Mouse (Mus musculus) liver, adult 2 months (tissue): ENCODE measurements around the gene Gm20388.

Experiments
- CTCF ChIP-seq: fragments of 200-500 bp; IDR thresholded peaks from 2 replicates; pipeline ENCODE4 v1.5.1; 2011; ENCODE audit warnings: low read depth, low read length, control low read depth
- POLR2A ChIP-seq: fragments of 200-500 bp; IDR thresholded peaks from 2 replicates; pipeline ENCODE4 v1.6.1; 2011; ENCODE audit warnings: low read length, control low read depth; ENCODE audit not compliant: insufficient read depth; ENCODE audit errors: extremely low read depth

DNA sequence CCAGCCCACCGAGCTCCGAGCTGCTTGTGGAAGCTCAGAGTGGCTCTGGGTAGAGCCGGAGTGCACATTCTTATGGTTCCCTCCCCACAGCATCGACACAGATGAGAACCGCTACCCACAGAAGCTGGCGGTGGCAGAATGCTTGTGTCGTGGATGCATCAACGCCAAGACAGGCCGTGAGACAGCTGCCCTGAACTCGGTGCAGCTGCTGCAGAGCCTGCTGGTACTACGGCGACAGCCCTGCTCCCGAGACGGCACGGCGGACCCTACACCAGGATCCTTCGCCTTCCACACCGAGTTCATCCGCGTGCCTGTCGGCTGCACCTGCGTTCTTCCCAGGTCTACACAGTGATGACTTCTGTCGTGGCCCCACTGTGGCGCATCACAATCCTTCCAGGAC is 2512.6 kb downstream of the Gm20388 start:
- TF ChIP-seq POLR2A (no peak), CTCF (no peak)
